Mouse (Mus musculus) neural tube, embryonic 14.5 days (tissue): ENCODE results near the gene Gm37419. TPM values are rescaled to one million over a fixed set of nuclear protein-coding genes. Genes with fewer than 3 reads are reported as not detected.

Experiments used
- ATAC-seq: fragments of 200-750 bp; cut with Nextera tagmentation; 2 replicates; pipeline ENCODE4 v1.8.0; 2017; ENCODE audit warnings: low read depth, mild to moderate bottlenecking, moderate TSS enrichment, moderate library complexity
- H3K27ac ChIP-seq: fragments of 300-500 bp; sonication (generic); 2 replicates; pipeline ENCODE4 v1.5.1; 2014; ENCODE audit warnings: low read depth, mild to moderate bottlenecking, control low read depth, low read length, moderate library complexity, mixed read lengths
- H3K27me3 ChIP-seq: fragments of 300-500 bp; sonication (generic); 2 replicates; pipeline ENCODE4 v1.6.1; 2014; ENCODE audit warnings: low read length; ENCODE audit not compliant: control insufficient read depth, insufficient read depth
- H3K36me3 ChIP-seq: fragments of 300-500 bp; sonication (generic); 2 replicates; pipeline ENCODE4 v1.6.1; 2014; ENCODE audit warnings: low read length, mixed read lengths; ENCODE audit not compliant: control insufficient read depth, insufficient read depth
- H3K4me1 ChIP-seq: fragments of 300-500 bp; sonication (generic); 2 replicates; pipeline ENCODE4 v1.6.1; 2014; ENCODE audit warnings: low read length; ENCODE audit not compliant: control insufficient read depth, insufficient read depth
- H3K4me2 ChIP-seq: fragments of 300-500 bp; sonication (generic); 2 replicates; pipeline ENCODE4 v1.6.1; 2014; ENCODE audit warnings: mild to moderate bottlenecking, low read depth, low read length, control low read depth
- H3K4me3 ChIP-seq: fragments of 300-500 bp; sonication (generic); 2 replicates; pipeline ENCODE4 v1.5.1; 2014; ENCODE audit warnings: low read depth, low read length, control low read depth, mixed read lengths
- H3K9ac ChIP-seq: fragments of 300-500 bp; sonication (generic); replicated peaks from 2 replicates; pipeline ENCODE4 v1.6.1; 2014; ENCODE audit warnings: low read depth, mild to moderate bottlenecking, control low read depth, low read length, mixed read lengths
- H3K9me3 ChIP-seq: fragments of 300-500 bp; sonication (generic); 2 replicates; pipeline ENCODE4 v1.6.1; 2016; ENCODE audit warnings: low read length; ENCODE audit not compliant: control insufficient read depth
- WGBS: fragments of 180-500 bp; shearing (Covaris S2); extraction: QIAGEN DNeasy Blood & Tissue Kit; methylation state at CpG from one replicate; pipeline ENCODE4 v1.1.7; 2014; 5-methylcytosine and 5-hydroxymethylcytosine counted together
- polyA plus RNA-seq: library from polyadenylated mRNA; unstranded; fragments of >200 nt; fragmentation: Nextera tagmentation; extraction: Ambion mirVana; gene quantifications from 2 replicates; pipeline ENCODE4 v1.2.1, GENCODE M21; 2014

Gene Gm37419
- polyA plus RNA-seq, result not detected in 2 replicates

DNA sequence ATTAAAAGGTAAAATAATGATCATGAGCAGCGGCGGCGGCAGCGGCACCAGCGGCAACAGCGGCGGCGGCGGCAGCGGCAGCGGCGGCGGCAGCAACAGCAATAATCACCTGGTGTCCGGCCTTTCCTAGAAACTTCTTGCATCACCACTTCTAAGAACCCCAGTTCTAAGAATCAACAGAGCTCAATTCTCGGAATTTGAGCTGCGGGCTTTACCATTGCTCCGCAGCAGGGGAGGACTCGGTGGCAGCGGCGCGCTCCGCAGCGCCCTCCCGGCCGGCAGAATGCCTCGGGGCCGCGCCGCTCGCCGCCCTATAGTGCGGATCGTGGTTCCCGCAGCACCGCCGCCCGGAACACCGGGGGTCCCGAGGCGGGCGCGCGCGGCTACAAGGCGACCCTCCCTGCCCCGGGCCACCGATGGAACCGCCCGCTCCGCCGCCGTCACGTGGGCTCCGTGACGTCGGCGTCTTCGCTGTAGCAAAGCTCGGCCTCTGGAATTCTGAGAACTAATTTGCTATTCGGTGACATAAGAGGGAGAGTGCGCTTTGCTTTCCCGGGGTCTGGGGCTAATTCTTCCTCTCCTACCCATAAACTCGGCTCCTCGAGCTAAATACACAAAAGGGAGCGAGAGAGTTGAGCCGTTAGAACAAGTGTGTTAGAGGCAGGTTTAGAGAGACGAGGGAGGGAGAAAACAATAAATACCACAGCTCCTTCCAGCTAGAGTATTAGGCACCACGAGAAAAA lies at the start of gene Gm37419, which contains the start of gene Bcl6:
Gene Gm37419 (plus strand): TSS at position 17 of the 743 bp plus-strand sequence.
Gene Bcl6 (minus strand): TSS at position 387 of the 743 bp plus-strand sequence.
- peaks cover 5% of the 10 kb centered on the region; the same call in 1 of the 2 replicates for H3K27me3 ChIP-seq
- peaks cover 12% of the 10 kb centered on the region for H3K4me1 ChIP-seq
- H3K9me3 ChIP-seq, result no peaks in the 10 kb centered on the region
- peak within 1 kb of the TSS; percentile 100 for H3K27ac ChIP-seq
- peak within 1 kb of the TSS; percentile 91 for H3K4me2 ChIP-seq
- peak within 1 kb of the TSS; percentile 64 for H3K4me3 ChIP-seq
- under 1% methylated on average over 61 of the region's 68 CpGs for WGBS
- peak; percentile 87 for ATAC-seq
- H3K36me3 ChIP-seq, result no peaks in the 10 kb centered on the region
- peak within 1 kb of the TSS; percentile 84 for H3K9ac ChIP-seq

DNA sequence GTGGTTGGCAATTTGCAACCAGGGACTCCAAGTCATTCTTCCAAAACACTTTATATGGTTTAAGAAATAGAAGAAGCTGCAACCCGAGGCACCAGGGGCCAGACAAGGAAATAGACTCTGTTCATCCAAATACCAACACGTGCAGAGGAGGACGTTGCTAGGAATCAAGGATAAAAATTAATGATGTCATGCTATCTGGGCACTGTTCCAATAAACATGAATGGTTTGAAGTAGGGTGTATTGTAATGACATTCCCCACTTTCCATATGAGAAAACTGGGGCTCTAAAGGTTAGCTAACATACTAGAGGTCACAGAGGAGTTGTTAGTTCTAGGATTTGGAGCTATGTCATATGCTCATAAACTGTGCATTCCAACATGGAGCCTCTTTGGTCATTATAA lies 43.5 kb upstream of the Gm37419 start:
- no peak overlapping the region for H3K4me2 ChIP-seq
- no peak overlapping the region for H3K27ac ChIP-seq
- 56% methylated on average over 3 of the region's 3 CpGs for WGBS
- no peaks in the 10 kb centered on the region for H3K9me3 ChIP-seq
- no peaks in the 10 kb centered on the region for H3K4me1 ChIP-seq
- H3K4me3 ChIP-seq, result no peak overlapping the region
- no peaks in the 10 kb centered on the region for H3K36me3 ChIP-seq
- no peak overlapping the region for H3K9ac ChIP-seq
- H3K27me3 ChIP-seq, result no peaks in the 10 kb centered on the region
- no peak for ATAC-seq

DNA sequence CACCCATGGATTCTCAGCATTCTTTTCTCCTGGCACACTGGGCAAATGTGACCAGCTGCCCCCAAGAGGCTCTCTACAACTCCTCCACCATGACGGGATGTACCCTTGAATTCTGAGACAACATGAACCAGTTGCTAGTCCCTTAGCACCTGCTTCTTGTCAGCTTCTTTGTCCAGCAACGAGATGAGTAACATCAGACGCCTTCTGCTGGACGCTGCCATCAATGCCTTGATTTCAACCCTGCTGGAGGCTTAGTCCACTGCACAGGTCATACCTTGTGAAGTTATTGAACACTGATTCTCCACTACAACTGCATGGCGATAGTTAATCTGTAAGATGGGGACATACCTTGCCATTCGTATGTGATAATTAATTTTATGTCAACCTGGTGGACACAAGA lies 40.6 kb upstream of the Gm37419 start:
- 94% methylated on average over 6 of the region's 6 CpGs for WGBS
- Histone ChIP-seq H3K4me1 (no peaks in the 10 kb centered on the region), H3K4me3 (no peak overlapping the region), H3K27me3 (no peaks in the 10 kb centered on the region), H3K27ac (no peak overlapping the region), H3K9me3 (no peaks in the 10 kb centered on the region), H3K9ac (no peak overlapping the region), H3K4me2 (no peak overlapping the region), H3K36me3 (no peaks in the 10 kb centered on the region)
- no peak for ATAC-seq

DNA sequence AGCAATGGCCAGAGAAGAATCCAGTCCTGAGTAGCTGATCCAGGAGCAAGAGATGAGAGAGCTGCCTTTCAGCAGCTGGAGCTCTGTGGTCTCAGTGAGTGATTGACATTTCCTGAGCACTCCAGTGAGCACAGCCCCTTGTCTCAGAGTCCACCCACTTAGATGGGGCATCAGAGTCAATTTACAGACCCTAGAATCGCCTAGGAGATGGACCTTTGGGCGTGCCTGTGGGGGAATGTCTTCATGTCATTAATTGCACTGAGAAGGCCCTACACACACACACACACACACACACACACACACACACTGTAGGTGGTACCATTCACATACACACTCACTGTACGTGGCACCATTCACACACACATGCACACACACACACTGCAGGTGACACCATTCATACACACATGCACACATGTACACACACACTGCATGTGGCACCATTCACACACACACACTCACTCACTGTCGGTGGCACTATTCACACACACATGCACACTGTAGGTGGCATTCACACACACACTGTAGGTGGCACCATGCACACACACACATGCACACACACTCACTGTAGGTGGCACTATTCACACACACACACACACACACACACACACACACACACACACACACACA lies 36.1 kb upstream of the Gm37419 start:
- Histone ChIP-seq H3K27me3 (no peaks in the 10 kb centered on the region), H3K36me3 (no peaks in the 10 kb centered on the region), H3K27ac (no peak overlapping the region), H3K4me3 (no peak overlapping the region), H3K4me1 (no peaks in the 10 kb centered on the region), H3K9me3 (no peaks in the 10 kb centered on the region), H3K4me2 (no peak overlapping the region), H3K9ac (no peak overlapping the region)
- ATAC-seq, result no peak
- 78% methylated on average over 4 of the region's 4 CpGs for WGBS

DNA sequence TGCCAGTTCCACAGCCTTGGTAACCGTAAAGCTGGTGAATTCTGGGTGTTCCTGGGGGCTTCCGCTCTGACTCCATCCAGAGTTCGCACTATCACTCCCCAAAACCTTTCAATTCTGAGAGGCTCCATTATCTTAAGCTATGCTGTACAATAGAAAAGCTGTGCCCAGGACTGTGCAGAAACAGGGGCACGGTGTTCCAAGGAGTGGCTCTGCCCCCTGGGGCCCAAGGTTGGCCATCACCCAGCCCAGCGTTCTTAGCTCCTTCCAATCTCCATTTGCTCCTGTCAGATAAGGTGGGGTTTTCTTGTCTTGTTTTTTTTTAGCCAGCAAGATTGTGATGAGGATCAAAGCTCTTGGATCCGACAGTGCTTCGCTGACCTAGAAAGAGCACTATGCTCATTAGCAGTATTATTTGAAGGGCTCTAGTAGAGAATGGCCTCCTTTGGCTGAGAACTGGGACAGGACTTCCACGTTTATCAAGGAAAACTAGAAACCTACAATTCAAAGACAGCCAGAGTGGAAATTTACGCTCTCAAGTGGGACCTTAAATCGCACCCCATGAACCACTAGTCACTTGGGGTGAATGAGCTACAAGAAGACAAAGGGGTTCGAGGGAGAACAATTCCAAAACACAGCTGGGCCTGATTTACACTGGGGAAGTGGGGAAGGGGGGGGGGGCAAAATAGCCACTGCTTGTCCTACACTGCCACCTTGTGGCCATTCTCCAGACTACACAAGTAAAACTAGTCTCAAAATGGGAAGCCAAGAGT lies 34.9 kb upstream of the Gm37419 start:
- 46% methylated on average over 11 of the region's 11 CpGs for WGBS
- H3K27ac ChIP-seq, result no peak overlapping the region
- peak; percentile 70 for ATAC-seq

DNA sequence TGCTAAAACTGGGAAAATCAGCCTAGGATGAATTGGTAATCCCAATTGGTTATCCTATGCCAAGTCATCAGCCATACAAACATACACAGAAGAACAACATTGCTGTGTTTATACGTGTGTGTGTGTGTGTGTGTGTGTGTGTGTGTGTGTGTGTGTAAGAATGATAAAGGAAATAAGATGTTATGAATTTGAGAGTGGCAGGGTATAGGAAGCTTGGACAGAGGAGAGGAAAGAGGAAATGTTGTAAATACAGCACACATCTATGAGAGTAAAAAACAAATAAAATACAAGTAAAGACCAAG lies 34.4 kb upstream of the Gm37419 start:
- H3K9me3 ChIP-seq, result no peaks in the 10 kb centered on the region
- H3K4me3 ChIP-seq, result no peak overlapping the region
- no peak for ATAC-seq
- no peak overlapping the region for H3K4me2 ChIP-seq
- H3K9ac ChIP-seq, result no peak overlapping the region
- no peak overlapping the region for H3K27ac ChIP-seq
- no peaks in the 10 kb centered on the region for H3K27me3 ChIP-seq
- no peaks in the 10 kb centered on the region for H3K4me1 ChIP-seq
- 0% methylated on average over 1 of the region's 1 CpGs for WGBS
- no peaks in the 10 kb centered on the region for H3K36me3 ChIP-seq

More for the DNA sequence above, 34.9 kb upstream of the Gm37419 start:
- Histone ChIP-seq H3K9ac (no peak overlapping the region), H3K4me3 (no peak overlapping the region), H3K36me3 (no peaks in the 10 kb centered on the region), H3K4me1 (no peaks in the 10 kb centered on the region), H3K4me2 (no peak overlapping the region), H3K27me3 (no peaks in the 10 kb centered on the region), H3K9me3 (no peaks in the 10 kb centered on the region)

DNA sequence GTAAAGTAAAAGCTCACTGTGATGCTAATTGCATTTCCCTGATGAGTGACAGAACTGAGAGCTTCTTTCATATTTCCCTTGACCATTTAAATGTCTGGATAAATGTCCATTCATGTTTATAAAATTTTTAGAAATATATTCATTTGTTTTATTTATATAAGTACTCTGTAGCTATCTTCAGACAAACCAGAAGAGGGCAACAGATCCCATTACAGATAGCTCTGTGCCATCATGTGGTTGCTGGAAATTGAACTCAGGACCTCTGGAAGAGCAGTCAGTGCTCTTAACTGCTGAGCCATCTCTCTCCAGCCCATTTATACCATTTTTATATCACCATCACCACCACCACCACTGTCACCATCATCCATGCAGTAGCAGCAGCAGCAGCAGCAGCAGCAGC lies 29.3 kb upstream of the Gm37419 start:
- Histone ChIP-seq H3K9ac (no peak overlapping the region), H3K4me3 (no peak overlapping the region), H3K36me3 (no peaks in the 10 kb centered on the region), H3K9me3 (no peaks in the 10 kb centered on the region), H3K4me1 (no peaks in the 10 kb centered on the region), H3K27ac (no peak overlapping the region), H3K4me2 (no peak overlapping the region), H3K27me3 (no peaks in the 10 kb centered on the region)
- ATAC-seq, result no peak

DNA sequence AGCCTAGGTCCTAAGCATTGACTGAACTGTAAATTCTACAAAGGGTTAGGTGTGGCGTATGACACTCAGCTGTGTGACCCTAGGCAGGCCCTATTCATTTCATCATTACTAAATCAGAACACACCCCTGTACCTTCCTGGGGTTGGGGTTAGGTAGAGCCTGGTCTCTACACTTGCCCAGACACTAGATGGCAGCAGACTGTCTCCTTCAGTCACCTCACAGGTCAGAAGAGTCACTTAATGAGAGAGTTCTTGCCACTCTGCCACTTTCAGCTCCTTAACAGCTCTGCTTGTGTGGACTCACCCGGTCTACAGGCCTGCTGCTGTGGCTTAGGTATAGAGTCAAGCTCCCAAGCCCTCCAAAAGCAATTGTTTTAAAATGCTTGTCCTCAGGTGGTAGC lies 25.9 kb upstream of the Gm37419 start:
- Histone ChIP-seq H3K36me3 (no peaks in the 10 kb centered on the region), H3K27ac (no peak overlapping the region), H3K4me3 (no peak overlapping the region), H3K4me1 (no peaks in the 10 kb centered on the region), H3K9me3 (no peaks in the 10 kb centered on the region), H3K4me2 (no peak overlapping the region), H3K27me3 (no peaks in the 10 kb centered on the region), H3K9ac (no peak overlapping the region)
- WGBS, result 90% methylated on average over 2 of the region's 2 CpGs
- no peak for ATAC-seq
